Mouse (Mus musculus) hindbrain, embryonic 15.5 days (tissue): ENCODE measurements at regions not wholly inside any gene's neighbourhood (a gene's known extent, or its start where the extent isn't known, plus 50 kb on each side); places are given as distances from the start of the nearest gene placed in this dataset.
"Not testable (repeated sequence)": the region's sequence is repeated elsewhere in the genome, so short reads cannot be mapped to it uniquely, and the experiment has no call there.

Experiments used
- ATAC-seq: fragments of 200-750 bp; cut with Nextera tagmentation; 2 replicates; pipeline ENCODE4 v1.8.0; 2017; ENCODE audit warnings: low read depth, moderate number of reproducible peaks, moderate TSS enrichment; ENCODE audit not compliant: low FRiP score
- H3K27ac ChIP-seq: fragments of 300-500 bp; sonication (generic); replicated peaks from 2 replicates; pipeline ENCODE4 v1.5.1; 2015; ENCODE audit warnings: mild to moderate bottlenecking, inconsistent platforms
- H3K27me3 ChIP-seq: fragments of 300-500 bp; sonication (generic); 2 replicates; pipeline ENCODE4 v1.6.1; 2015; ENCODE audit warnings: control low read depth, inconsistent platforms
- H3K36me3 ChIP-seq: fragments of 300-500 bp; sonication (generic); 2 replicates; pipeline ENCODE4 v1.6.1; 2015; ENCODE audit warnings: control low read depth, inconsistent platforms
- H3K4me1 ChIP-seq: fragments of 300-500 bp; sonication (generic); replicated peaks from 2 replicates; pipeline ENCODE4 v1.6.1; 2015; ENCODE audit warnings: control low read depth, inconsistent platforms
- H3K4me2 ChIP-seq: fragments of 300-500 bp; sonication (generic); 2 replicates; pipeline ENCODE4 v1.6.1; 2015; ENCODE audit warnings: moderate library complexity, mild to moderate bottlenecking, inconsistent platforms
- H3K4me3 ChIP-seq: fragments of 300-500 bp; sonication (generic); 2 replicates; pipeline ENCODE4 v1.5.1; 2015; ENCODE audit warnings: mild to moderate bottlenecking, inconsistent platforms
- H3K9ac ChIP-seq: fragments of 300-500 bp; sonication (generic); 2 replicates; pipeline ENCODE4 v1.6.1; 2015; ENCODE audit warnings: inconsistent platforms
- H3K9me3 ChIP-seq: fragments of 300-500 bp; sonication (generic); 2 replicates; pipeline ENCODE4 v1.6.1; 2016; ENCODE audit warnings: control low read depth, inconsistent platforms
- WGBS: fragments of 180-500 bp; shearing (Covaris S2); methylation state at CpG from one replicate; pipeline ENCODE4 v1.1.7; 2015; 5-methylcytosine and 5-hydroxymethylcytosine counted together

GRCm38 (mm10) chr2:55182416-55182815 is 253.4 kb upstream of the Kcnj3 start:
- H3K9ac ChIP-seq = no peak overlapping the region
- no peak for ATAC-seq
- H3K4me3 ChIP-seq = no peak overlapping the region
- no peaks in the 10 kb centered on the region for H3K9me3 ChIP-seq
- H3K4me2 ChIP-seq = no peak overlapping the region
- H3K27me3 ChIP-seq = no peaks in the 10 kb centered on the region
- no peaks in the 10 kb centered on the region for H3K36me3 ChIP-seq
- H3K4me1 ChIP-seq = no peaks in the 10 kb centered on the region
- 71% methylated on average over 2 of the region's 2 CpGs for WGBS
- no peak overlapping the region for H3K27ac ChIP-seq

- H3K9me3 ChIP-seq = no peaks in the 10 kb centered on the region
- 93% methylated on average over 1 of the region's 1 CpGs for WGBS
- H3K4me2 ChIP-seq = no peak overlapping the region
- H3K36me3 ChIP-seq = no peaks in the 10 kb centered on the region
- H3K4me1 ChIP-seq = no peaks in the 10 kb centered on the region
- no peaks in the 10 kb centered on the region for H3K27me3 ChIP-seq
- no peak overlapping the region for H3K4me3 ChIP-seq
- H3K9ac ChIP-seq = no peak overlapping the region
- H3K27ac ChIP-seq = no peak overlapping the region
- ATAC-seq = no peak
Observed at GRCm38 (mm10) chr2:55206891-55207290, 228.9 kb upstream of the Kcnj3 start.

DNA sequence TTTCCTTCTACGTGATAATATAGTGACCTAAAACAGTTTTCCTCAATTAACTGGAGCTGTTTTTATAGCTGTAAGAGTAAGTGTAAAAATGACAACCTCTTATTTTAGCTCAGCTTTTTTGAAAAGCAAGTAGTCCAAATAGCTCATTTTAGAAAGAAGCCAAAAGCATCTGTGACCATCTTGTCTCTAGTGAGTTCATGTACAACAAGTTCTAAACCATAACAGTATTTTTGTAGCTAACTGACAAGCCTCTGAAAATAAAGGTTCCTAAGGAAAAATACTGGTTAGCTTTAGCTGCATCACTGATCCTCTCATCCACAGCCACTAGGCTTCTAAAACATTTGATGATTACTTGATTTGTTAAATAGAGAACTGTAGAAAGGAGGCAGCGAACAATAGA is 227.2 kb upstream of the Kcnj3 start:
- Histone ChIP-seq H3K4me2 (no peak overlapping the region), H3K9ac (no peak overlapping the region), H3K4me3 (no peak overlapping the region), H3K36me3 (no peaks in the 10 kb centered on the region), H3K27ac (no peak overlapping the region), H3K9me3 (no peaks in the 10 kb centered on the region), H3K27me3 (no peaks in the 10 kb centered on the region), H3K4me1 (no peaks in the 10 kb centered on the region)
- WGBS = 83% methylated on average over 2 of the region's 2 CpGs
- no peak for ATAC-seq

DNA sequence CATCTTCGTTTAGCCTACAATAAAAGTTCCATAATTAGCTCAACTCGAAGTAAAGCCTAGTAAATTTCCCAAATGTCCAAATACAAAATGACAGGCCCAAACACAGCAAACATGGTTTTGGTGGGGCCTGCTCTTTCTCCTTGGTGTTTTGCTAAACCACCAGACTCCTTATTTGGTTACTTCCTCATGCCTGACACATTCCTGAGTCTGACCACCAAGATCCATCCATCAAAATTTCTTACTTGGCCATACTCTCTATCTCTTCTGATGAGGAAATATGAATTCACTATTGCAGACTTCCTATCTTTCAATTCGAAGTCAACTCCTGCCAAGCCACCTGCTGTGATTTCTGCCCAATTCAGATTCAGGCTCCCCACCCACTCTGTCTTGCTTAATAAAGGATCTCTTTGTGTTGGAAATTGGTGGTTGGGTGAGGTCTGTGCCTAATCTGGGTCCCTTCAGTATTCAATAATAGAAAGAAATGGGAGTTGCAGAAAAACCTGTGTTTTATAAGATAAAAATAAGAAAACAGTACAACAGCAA is 225.9 kb upstream of the Kcnj3 start:
- Histone ChIP-seq H3K27me3 (no peaks in the 10 kb centered on the region), H3K36me3 (no peaks in the 10 kb centered on the region), H3K4me2 (no peak overlapping the region), H3K27ac (no peak overlapping the region), H3K4me3 (no peak overlapping the region), H3K9ac (no peak overlapping the region), H3K9me3 (no peaks in the 10 kb centered on the region), H3K4me1 (no peaks in the 10 kb centered on the region)
- WGBS = 66% methylated on average over 3 of the region's 3 CpGs
- ATAC-seq = no peak

DNA sequence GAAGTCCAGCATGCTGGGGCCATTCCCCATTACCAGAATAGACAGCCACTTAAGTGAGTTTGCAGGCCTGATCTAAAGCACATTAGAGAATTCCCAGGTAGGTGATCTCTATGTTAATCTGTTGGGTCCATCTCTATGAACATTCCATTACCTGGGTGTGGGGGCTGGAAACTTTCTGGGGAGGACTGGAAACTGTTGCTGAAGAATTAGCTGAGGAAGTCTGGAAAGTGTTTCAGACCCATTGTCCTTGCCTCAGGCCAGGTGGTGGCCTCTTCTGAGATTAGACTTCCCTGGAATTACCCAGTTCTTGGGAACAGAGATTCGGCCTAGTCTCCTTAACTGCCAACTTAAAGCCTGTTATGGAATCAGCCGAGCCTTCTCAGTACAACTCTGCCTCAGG is 224.5 kb upstream of the Kcnj3 start:
- 85% methylated on average over 2 of the region's 2 CpGs for WGBS
- no peak for ATAC-seq
- Histone ChIP-seq H3K4me2 (no peak overlapping the region), H3K27me3 (no peaks in the 10 kb centered on the region), H3K36me3 (no peaks in the 10 kb centered on the region), H3K4me1 (no peaks in the 10 kb centered on the region), H3K27ac (no peak overlapping the region), H3K9ac (no peak overlapping the region), H3K9me3 (no peaks in the 10 kb centered on the region), H3K4me3 (no peak overlapping the region)

DNA sequence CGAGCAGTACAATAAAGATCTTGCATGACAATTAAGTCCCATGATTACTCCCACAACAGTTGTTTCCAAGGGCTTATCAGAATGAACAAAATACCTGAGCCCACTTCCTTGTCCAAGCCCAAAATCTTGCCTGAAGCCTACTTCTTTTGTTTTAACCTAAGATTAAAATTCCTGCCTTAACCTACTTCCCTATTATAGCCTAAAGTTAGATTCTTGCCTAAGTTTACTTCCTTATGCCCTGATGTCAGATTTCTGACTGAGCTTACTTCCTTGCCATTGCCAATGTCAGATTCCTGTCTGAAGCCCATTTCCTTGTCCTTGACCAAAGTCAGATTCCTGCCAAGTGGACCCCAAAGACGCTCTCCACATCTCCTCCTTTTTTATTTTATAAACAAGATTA is 213.7 kb upstream of the Kcnj3 start:
- Histone ChIP-seq H3K9me3 (no peaks in the 10 kb centered on the region), H3K4me1 (no peaks in the 10 kb centered on the region), H3K4me3 (no peak overlapping the region), H3K36me3 (no peaks in the 10 kb centered on the region), H3K9ac (no peak overlapping the region), H3K27ac (no peak overlapping the region), H3K4me2 (no peak overlapping the region), H3K27me3 (no peaks in the 10 kb centered on the region)
- 77% methylated on average over 2 of the region's 2 CpGs for WGBS
- no peak for ATAC-seq

GRCm38 (mm10) chr2:55222741-55223140 is 213.0 kb upstream of the Kcnj3 start:
- H3K4me1 ChIP-seq, H3K36me3 ChIP-seq, H3K9ac ChIP-seq, ATAC-seq, H3K9me3 ChIP-seq, H3K27ac ChIP-seq, H3K4me2 ChIP-seq, H3K27me3 ChIP-seq, H3K4me3 ChIP-seq: not testable (repeated sequence)
- WGBS = 90% methylated on average over 5 of the region's 5 CpGs

DNA sequence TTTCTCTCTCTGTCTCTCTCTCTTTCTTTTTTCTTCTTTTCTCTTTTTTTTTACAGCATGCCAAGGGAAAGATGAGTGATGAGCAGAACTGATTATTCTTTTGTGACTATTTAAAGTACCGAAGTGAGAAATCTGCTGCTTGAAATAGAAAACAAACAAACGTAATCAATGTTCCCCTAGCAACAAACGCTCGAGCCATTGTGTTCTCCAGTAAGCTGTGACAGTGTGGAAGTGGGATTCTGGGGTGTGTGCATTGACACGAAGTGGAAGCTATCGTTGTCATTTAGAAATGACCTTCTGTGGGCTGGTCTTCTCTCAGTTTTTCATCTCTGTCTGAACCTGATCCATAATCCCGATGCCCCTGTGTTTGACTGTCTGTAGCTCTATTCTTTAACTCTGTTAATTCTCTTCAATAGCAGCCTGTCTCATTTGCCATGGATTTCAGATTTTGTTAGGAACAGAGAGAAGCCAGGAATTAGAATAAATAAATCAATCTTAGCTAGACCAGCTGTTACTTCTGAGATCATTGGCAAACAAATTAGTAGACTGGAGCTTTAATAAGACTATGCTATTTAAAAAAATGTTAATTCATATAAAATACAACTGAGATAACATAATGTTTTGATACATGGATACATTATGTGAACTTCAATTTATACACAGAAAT is 207.5 kb upstream of the Kcnj3 start:
- Histone ChIP-seq H3K27ac (no peak overlapping the region), H3K9ac (no peak overlapping the region), H3K4me3 (no peak overlapping the region), H3K27me3 (no peaks in the 10 kb centered on the region), H3K36me3 (no peaks in the 10 kb centered on the region), H3K9me3 (no peaks in the 10 kb centered on the region), H3K4me1 (no peaks in the 10 kb centered on the region), H3K4me2 (0 out of 2 replicates have a peak overlapping the region, but pooled peaks have one; percentile 9)
- no peak for ATAC-seq
- WGBS = 43% methylated on average over 7 of the region's 7 CpGs

DNA sequence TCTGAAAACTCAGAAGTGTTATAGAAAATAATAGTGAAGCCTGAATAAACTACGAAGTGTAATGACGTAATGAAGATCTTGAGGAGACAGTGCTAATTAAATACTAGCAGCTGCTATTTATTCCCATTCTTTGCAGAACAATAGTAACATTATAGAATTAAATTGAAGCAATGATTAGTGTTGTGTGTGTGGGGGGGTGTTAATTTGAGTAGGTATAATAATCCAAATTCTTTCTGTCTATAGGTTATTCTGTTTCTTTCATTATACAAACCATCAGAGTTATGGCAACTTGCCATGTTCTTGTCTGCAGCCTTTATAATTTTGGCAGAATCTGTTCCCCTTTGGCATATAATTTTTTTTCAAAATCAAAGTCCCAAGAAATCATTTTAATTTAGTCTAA is 203.9 kb upstream of the Kcnj3 start:
- H3K9ac ChIP-seq = no peak overlapping the region
- H3K4me2 ChIP-seq = no peak overlapping the region
- no peaks in the 10 kb centered on the region for H3K4me1 ChIP-seq
- 73% methylated on average over 2 of the region's 2 CpGs for WGBS
- H3K36me3 ChIP-seq = no peaks in the 10 kb centered on the region
- H3K27me3 ChIP-seq = no peaks in the 10 kb centered on the region
- ATAC-seq = no peak
- H3K9me3 ChIP-seq = no peaks in the 10 kb centered on the region
- H3K27ac ChIP-seq = no peak overlapping the region
- H3K4me3 ChIP-seq = no peak overlapping the region

GRCm38 (mm10) chr2:55253134-55253533 is 182.6 kb upstream of the Kcnj3 start:
- no peaks in the 10 kb centered on the region for H3K36me3 ChIP-seq
- ATAC-seq = no peak
- no peaks in the 10 kb centered on the region for H3K4me1 ChIP-seq
- no peaks in the 10 kb centered on the region for H3K9me3 ChIP-seq
- no peak overlapping the region for H3K4me3 ChIP-seq
- no peak overlapping the region for H3K4me2 ChIP-seq
- no peak overlapping the region for H3K9ac ChIP-seq
- no peak overlapping the region for H3K27ac ChIP-seq
- no peaks in the 10 kb centered on the region for H3K27me3 ChIP-seq

DNA sequence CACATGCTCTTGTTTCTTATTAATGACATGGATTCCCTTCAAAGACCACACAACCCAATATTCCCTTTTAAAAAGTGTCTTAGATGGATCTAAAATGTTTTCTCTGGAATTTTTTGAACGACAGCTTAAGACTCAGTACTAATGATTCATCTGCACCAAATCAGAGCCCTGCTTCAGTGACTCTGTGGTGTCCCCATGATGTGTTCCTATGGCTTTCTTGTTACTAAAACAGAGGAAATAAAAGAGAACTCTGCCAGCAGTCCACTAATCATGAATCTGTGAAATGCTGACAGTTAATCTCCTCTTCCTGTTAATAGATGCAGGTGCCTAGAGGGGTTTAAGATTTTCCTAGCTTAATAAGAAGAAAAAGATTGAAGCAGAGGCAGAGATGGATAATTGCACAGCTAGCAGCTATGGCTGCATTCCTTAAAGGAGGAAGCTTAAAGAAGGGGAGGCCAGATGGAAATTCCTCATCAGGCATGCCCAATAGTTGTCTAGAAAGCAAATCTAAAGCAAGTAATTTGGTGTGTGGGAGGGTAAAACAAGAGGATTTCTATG is 173.0 kb upstream of the Kcnj3 start:
- no peak for ATAC-seq
- no peak overlapping the region for H3K27ac ChIP-seq

DNA sequence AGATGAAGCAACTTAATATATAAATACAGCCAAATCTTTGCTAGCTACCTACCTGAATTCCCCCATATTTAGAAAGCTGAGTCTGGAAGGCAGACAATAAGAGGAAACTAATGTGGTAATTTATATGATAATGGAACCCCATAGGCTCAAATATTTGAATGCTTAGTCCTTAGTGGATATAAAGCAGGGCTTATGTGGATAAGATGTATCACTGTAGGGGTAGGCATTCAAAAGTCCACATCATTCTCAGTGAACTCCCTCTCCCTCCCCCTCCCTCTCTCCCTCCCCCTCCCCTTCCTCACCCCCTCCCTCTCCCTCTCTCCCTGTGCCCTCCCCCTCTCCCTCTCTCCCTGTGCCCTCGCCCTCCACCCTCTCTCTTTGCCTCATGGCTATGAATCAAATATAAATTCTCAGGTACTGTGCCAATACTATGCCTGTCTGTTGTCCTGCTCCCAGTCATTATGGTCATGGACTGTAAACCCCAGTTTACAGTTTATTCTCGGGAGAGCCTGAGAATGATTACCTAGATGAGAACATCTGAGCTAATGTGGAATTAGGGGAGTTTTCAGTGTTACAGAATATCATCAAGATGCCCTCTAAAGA is 171.8 kb upstream of the Kcnj3 start:
- Histone ChIP-seq H3K27ac (no peak overlapping the region), H3K9me3 (no peaks in the 10 kb centered on the region), H3K36me3 (no peaks in the 10 kb centered on the region), H3K4me1 (no peaks in the 10 kb centered on the region), H3K4me3 (no peak overlapping the region), H3K9ac (no peak overlapping the region), H3K4me2 (no peak overlapping the region), H3K27me3 (no peaks in the 10 kb centered on the region)
- WGBS = 62% methylated on average over 1 of the region's 2 CpGs
- ATAC-seq = no peak

More for the DNA sequence above, 173.0 kb upstream of the Kcnj3 start:
- Histone ChIP-seq H3K9me3 (no peaks in the 10 kb centered on the region), H3K27me3 (no peaks in the 10 kb centered on the region), H3K4me2 (no peak overlapping the region), H3K4me3 (no peak overlapping the region), H3K9ac (no peak overlapping the region), H3K4me1 (no peaks in the 10 kb centered on the region), H3K36me3 (no peaks in the 10 kb centered on the region)
- 66% methylated on average over 1 of the region's 1 CpGs for WGBS
